Mouse (Mus musculus) lung, postnatal 0 days (tissue): ENCODE measurements at regions not wholly inside any gene's neighbourhood (a gene's known extent, or its start where the extent isn't known, plus 50 kb on each side); places are given as distances from the start of the nearest gene placed in this dataset.

Experiments used
- CTCF ChIP-seq: IDR thresholded peaks from 2 replicates; pipeline ENCODE4 v1.5.1; 2016; ENCODE audit warnings: antibody characterized with exemption, mild to moderate bottlenecking
- EP300 ChIP-seq: IDR thresholded peaks from 2 replicates; pipeline ENCODE4 v1.6.1; 2016; ENCODE audit warnings: antibody characterized with exemption, mild to moderate bottlenecking, control low read depth

DNA sequence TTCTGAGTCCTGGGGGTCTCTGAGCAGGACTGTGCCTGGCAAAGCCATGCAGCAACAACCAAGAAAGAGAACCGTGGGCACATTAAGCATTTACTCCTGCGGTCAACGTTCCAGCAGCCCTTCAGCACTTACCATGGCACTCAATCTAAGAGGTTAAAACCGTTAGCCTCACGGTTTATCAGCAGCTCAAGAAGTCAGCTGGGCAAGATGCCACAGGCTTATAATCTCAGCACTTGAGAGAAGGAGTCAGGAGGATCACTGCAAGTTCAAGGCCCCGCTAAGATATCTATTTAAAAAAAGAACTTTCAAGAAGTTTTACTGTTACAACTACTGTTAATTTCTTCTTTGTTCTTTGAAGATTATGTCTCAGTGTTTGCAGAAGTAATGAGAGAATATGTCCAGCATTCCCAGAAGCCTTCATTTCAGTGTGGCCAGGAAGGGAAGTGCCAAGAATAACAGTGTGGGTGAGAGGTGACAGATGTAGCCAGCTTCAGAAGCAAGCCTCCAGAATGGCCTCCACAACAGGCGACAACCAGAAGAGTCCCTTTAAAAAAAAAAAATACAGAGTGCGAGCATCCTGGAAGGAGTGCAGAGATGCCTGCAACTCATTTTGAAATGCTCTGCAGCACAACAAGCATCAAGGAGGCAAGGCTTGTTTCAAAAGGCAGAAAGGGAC, 84.8 kb upstream of the Spred1 start:
- TF ChIP-seq EP300: no peak
- TF ChIP-seq CTCF: no peak
